Mouse (Mus musculus): ENCODE results near the gene Lrrc8c. TPM values are rescaled to one million over a fixed set of nuclear protein-coding genes. Genes with fewer than 3 reads are reported as not detected.
"Not testable (repeated sequence)": the region's sequence is repeated elsewhere in the genome, so short reads cannot be mapped to it uniquely, and the experiment has no call there.

Lrrc8c gene
- polyA plus RNA-seq, 1 experiment from 2014 or later: 13.9 TPM

- H3K36me3 ChIP-seq; H3K9me3 ChIP-seq (replicated peaks); DNase-seq (ENCODE audit: low spot score); H3K27ac ChIP-seq (replicated peaks); H3K4me3 ChIP-seq; H3K27me3 ChIP-seq (ENCODE audit: low read depth, poor library complexity, severe bottlenecking); H3K4me1 ChIP-seq: not testable (repeated sequence)
- 92% methylated on average over 2 of the region's 2 CpGs for WGBS
Observed at GRCm38 (mm10) chr5:105638266-105638665, 119.1 kb downstream of the Lrrc8c start.

- no peak overlapping the region for H3K4me3 ChIP-seq
- DNase-seq (ENCODE audit: low spot score): no peak
- H3K27me3 ChIP-seq (ENCODE audit: low read depth, poor library complexity, severe bottlenecking): no peaks in the 10 kb centered on the region
- H3K27ac ChIP-seq (replicated peaks): no peak overlapping the region
- H3K36me3 ChIP-seq: no peaks in the 10 kb centered on the region
- H3K4me1 ChIP-seq: no peaks in the 10 kb centered on the region
- WGBS: 87% methylated on average over 6 of the region's 6 CpGs
- no peaks in the 10 kb centered on the region for H3K9me3 ChIP-seq (replicated peaks)
Observed at GRCm38 (mm10) chr5:105638916-105639315, 119.7 kb downstream of the Lrrc8c start.

DNA sequence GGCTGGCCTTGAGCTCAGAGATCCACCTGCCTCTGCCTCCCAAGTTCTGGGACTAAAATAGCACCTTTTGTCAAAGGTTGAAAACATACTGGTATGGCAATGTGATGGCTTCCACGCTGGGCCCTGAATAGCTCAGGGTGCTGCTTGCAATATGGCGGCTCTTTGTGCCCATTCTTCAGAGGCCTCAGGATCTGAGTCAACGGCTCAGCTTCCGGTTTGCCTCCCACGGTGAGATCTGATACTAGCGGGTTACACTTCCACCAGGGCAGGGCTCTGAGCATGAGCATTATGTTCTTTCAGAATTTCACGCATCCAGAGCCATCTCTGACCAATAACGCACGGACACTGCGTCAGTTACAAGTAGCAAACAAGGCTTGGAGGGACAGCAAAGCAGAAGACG is 120.2 kb downstream of the Lrrc8c start:
- Histone ChIP-seq H3K9me3 (replicated peaks) (no peaks in the 10 kb centered on the region), H3K4me3 (no peak overlapping the region), H3K36me3 (no peaks in the 10 kb centered on the region), H3K27me3 (ENCODE audit: low read depth, poor library complexity, severe bottlenecking) (no peaks in the 10 kb centered on the region), H3K4me1 (no peaks in the 10 kb centered on the region), H3K27ac (replicated peaks) (no peak overlapping the region)
- 94% methylated on average over 11 of the region's 11 CpGs for WGBS
- DNase-seq (ENCODE audit: low spot score): no peak

GRCm38 (mm10) chr5:105642517-105642916 is 123.3 kb downstream of the Lrrc8c start:
- no peaks in the 10 kb centered on the region for H3K9me3 ChIP-seq (replicated peaks)
- H3K27me3 ChIP-seq (ENCODE audit: low read depth, poor library complexity, severe bottlenecking): no peaks in the 10 kb centered on the region
- H3K36me3 ChIP-seq: no peaks in the 10 kb centered on the region
- no peaks in the 10 kb centered on the region for H3K4me1 ChIP-seq
- no peak for DNase-seq (ENCODE audit: low spot score)
- no peak overlapping the region for H3K4me3 ChIP-seq
- H3K27ac ChIP-seq (replicated peaks): no peak overlapping the region
- WGBS: 89% methylated on average over 5 of the region's 5 CpGs

GRCm38 (mm10) chr5:105643276-105643675 is 124.1 kb downstream of the Lrrc8c start:
- no peaks in the 10 kb centered on the region for H3K36me3 ChIP-seq
- 83% methylated on average over 8 of the region's 8 CpGs for WGBS
- H3K9me3 ChIP-seq (replicated peaks): no peaks in the 10 kb centered on the region
- H3K4me3 ChIP-seq: no peak overlapping the region
- no peaks in the 10 kb centered on the region for H3K4me1 ChIP-seq
- H3K27me3 ChIP-seq (ENCODE audit: low read depth, poor library complexity, severe bottlenecking): no peaks in the 10 kb centered on the region
- no peak overlapping the region for H3K27ac ChIP-seq (replicated peaks)
- no peak for DNase-seq (ENCODE audit: low spot score)

GRCm38 (mm10) chr5:105644195-105644594 is 125.0 kb downstream of the Lrrc8c start:
- 89% methylated on average over 6 of the region's 6 CpGs for WGBS

DNA sequence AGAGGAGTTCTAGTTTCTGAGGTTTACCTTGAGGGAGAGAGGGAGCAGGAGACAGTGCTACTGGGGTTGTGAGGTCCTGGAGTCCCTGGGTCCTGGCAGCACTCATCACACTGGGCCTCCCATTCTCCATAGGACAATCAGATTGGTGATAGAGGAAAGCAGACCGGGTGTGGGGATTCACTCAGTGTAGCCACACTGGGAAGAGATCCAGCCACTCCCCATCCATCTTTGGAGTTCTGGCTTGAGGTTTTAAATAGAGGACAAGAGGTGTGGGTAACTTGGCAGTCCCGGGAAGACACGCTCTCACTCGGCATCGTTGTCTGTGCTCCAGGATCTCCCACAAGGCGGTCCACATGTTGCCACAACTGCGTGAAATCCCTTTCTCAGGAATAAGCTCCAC is 127.9 kb downstream of the Lrrc8c start:
- Histone ChIP-seq H3K27ac (replicated peaks) (no peak overlapping the region), H3K27me3 (ENCODE audit: low read depth, poor library complexity, severe bottlenecking) (no peaks in the 10 kb centered on the region), H3K4me3 (no peak overlapping the region), H3K9me3 (replicated peaks) (no peaks in the 10 kb centered on the region), H3K36me3 (no peaks in the 10 kb centered on the region), H3K4me1 (0 out of 2 replicates have a peak, but pooled peaks cover 7% of the 10 kb centered on the region)
- 91% methylated on average over 7 of the region's 7 CpGs for WGBS
- no peak for DNase-seq (ENCODE audit: low spot score)

More at GRCm38 (mm10) chr5:105644195-105644594, 125.0 kb downstream of the Lrrc8c start:
- no peak for DNase-seq (ENCODE audit: low spot score)
- Histone ChIP-seq H3K9me3 (replicated peaks) (no peaks in the 10 kb centered on the region), H3K27me3 (ENCODE audit: low read depth, poor library complexity, severe bottlenecking) (no peaks in the 10 kb centered on the region), H3K4me1 (0 out of 2 replicates have a peak, but pooled peaks cover 7% of the 10 kb centered on the region), H3K4me3 (no peak overlapping the region), H3K27ac (replicated peaks) (no peak overlapping the region), H3K36me3 (no peaks in the 10 kb centered on the region)

DNA sequence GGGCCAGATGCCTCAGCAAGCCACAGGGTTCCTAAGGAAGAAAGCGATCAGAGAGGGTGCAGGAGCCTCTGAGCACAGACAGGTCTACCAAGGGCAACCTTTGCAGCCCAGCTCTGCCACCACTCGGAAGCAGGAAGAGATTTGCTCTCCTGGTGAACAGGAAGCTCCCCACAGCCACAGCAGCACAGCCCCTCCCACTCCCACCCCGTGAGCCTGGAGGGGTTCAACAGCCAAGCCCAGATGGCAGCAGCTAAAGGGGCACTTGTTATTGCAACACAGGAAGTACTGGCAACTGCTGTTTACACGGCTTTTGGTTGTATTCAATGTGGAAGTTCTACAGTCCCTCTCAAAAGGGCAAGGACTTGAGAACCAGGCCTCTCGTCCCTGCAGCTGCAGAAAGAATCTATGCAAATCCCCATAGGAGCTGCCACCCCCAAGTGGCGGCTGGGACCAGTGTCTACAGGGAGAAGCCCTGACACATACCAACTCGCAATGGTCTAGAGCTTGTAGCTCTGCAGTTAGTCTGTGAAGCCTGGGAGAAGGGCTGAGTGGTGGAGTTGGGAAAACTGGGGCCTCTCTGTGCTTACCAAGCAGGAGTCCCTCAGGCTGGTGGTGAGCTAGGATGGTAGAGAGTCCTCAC is 129.6 kb downstream of the Lrrc8c start:
- no peak for DNase-seq (ENCODE audit: low spot score)
- Histone ChIP-seq H3K27me3 (ENCODE audit: low read depth, poor library complexity, severe bottlenecking) (peaks cover 3% of the 10 kb centered on the region; the same call in 1 of the 2 replicates), H3K4me1 (0 out of 2 replicates have a peak, but pooled peaks cover 7% of the 10 kb centered on the region), H3K4me3 (no peak overlapping the region), H3K27ac (replicated peaks) (peak overlapping the region; percentile 63), H3K9me3 (replicated peaks) (no peaks in the 10 kb centered on the region), H3K36me3 (no peaks in the 10 kb centered on the region)
- 43% methylated on average over 7 of the region's 7 CpGs for WGBS

GRCm38 (mm10) chr5:105649514-105650001 is 130.4 kb downstream of the Lrrc8c start:
- H3K27ac ChIP-seq (replicated peaks): peak overlapping the region; percentile 63
- 90% methylated on average over 10 of the region's 10 CpGs for WGBS
- no peaks in the 10 kb centered on the region for H3K9me3 ChIP-seq (replicated peaks)
- H3K27me3 ChIP-seq (ENCODE audit: low read depth, poor library complexity, severe bottlenecking): peaks cover 11% of the 10 kb centered on the region
- peaks cover 11% of the 10 kb centered on the region; the same call in 1 of the 2 replicates for H3K4me1 ChIP-seq
- H3K36me3 ChIP-seq: no peaks in the 10 kb centered on the region
- DNase-seq (ENCODE audit: low spot score): no peak
- no peak overlapping the region for H3K4me3 ChIP-seq

GRCm38 (mm10) chr5:105650728-105651479 is 131.7 kb downstream of the Lrrc8c start:
- DNase-seq (ENCODE audit: low spot score): no peak
- no peaks in the 10 kb centered on the region for H3K36me3 ChIP-seq
- WGBS: 90% methylated on average over 8 of the region's 8 CpGs
- no peaks in the 10 kb centered on the region for H3K9me3 ChIP-seq (replicated peaks)
- H3K27me3 ChIP-seq (ENCODE audit: low read depth, poor library complexity, severe bottlenecking): peaks cover 11% of the 10 kb centered on the region
- peaks cover 21% of the 10 kb centered on the region for H3K4me1 ChIP-seq
- H3K4me3 ChIP-seq: no peak overlapping the region
- H3K27ac ChIP-seq (replicated peaks): no peak overlapping the region

GRCm38 (mm10) chr5:105651561-105651991 is 132.4 kb downstream of the Lrrc8c start:
- H3K36me3 ChIP-seq: no peaks in the 10 kb centered on the region
- H3K4me3 ChIP-seq: no peak overlapping the region
- peaks cover 11% of the 10 kb centered on the region for H3K27me3 ChIP-seq (ENCODE audit: low read depth, poor library complexity, severe bottlenecking)
- H3K4me1 ChIP-seq: peaks cover 21% of the 10 kb centered on the region
- no peak for DNase-seq (ENCODE audit: low spot score)
- H3K9me3 ChIP-seq (replicated peaks): no peaks in the 10 kb centered on the region
- no peak overlapping the region for H3K27ac ChIP-seq (replicated peaks)
- 77% methylated on average over 11 of the region's 11 CpGs for WGBS

- H3K36me3 ChIP-seq: no peaks in the 10 kb centered on the region
- H3K27ac ChIP-seq (replicated peaks): peak overlapping the region; percentile 53
- peaks cover 11% of the 10 kb centered on the region for H3K27me3 ChIP-seq (ENCODE audit: low read depth, poor library complexity, severe bottlenecking)
- H3K9me3 ChIP-seq (replicated peaks): no peaks in the 10 kb centered on the region
- no peak overlapping the region for H3K4me3 ChIP-seq
- H3K4me1 ChIP-seq: peaks cover 14% of the 10 kb centered on the region
- peak; percentile 83 for DNase-seq (ENCODE audit: low spot score)
- WGBS: 26% methylated on average over 15 of the region's 15 CpGs
Observed at GRCm38 (mm10) chr5:105654237-105655063, 135.3 kb downstream of the Lrrc8c start.
